Mouse (Mus musculus): ENCODE measurements around the gene Gm10229. TPM values are rescaled to one million over a fixed set of nuclear protein-coding genes. Genes with fewer than 3 reads are reported as not detected.
"Not testable (repeated sequence)": the region's sequence is repeated elsewhere in the genome, so short reads cannot be mapped to it uniquely, and the experiment has no call there.

Gene Gm10229
- polyA plus RNA-seq (2012; rRNA removed): not detected in 2 replicates
- not detected in 2 replicates for polyA plus RNA-seq (2014; fragmentation: Nextera tagmentation; extraction: Ambion mirVana)

DNA sequence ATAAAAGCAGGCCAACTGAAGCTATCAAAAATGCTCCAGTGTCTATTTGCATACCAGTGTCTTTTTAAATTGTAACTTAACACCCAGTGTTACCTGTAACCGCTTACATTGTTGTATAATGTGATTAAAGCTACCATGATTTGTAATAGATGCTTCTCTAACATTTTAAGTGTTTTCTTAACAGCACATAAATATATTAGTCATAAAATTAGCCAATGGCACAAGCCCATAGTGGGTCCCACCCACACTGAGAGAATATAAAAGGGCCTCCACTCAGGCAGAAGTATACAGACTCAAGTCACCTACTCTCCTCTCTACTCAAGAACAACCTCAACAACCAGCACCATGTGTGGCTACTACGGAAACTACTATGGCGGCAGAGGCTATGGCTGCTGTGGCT, at the start of gene Gm10229:
TSS of gene Gm10229 (plus strand) at position 301 of the 400 bp plus-strand sequence.
- H3K4me1 ChIP-seq (ENCODE audit: control insufficient read depth, insufficient read depth, low read length); H3K27ac ChIP-seq (replicated peaks; ENCODE audit: low read depth, low read length); H3K36me3 ChIP-seq (ENCODE audit: control insufficient read depth, insufficient read depth, low read length); H3K27me3 ChIP-seq (ENCODE audit: control insufficient read depth, insufficient read depth, low read length); H3K4me3 ChIP-seq (replicated peaks; ENCODE audit: low read length); DNase-seq (ENCODE audit: low spot score); H3K9ac ChIP-seq (ENCODE audit: low read depth, low read length, severe bottlenecking); H3K4me2 ChIP-seq (replicated peaks; ENCODE audit: low read depth, low read length, severe bottlenecking); ATAC-seq (ENCODE audit: low FRiP score, low read depth); H3K9me3 ChIP-seq (ENCODE audit: control insufficient read depth, low read length): not testable (repeated sequence)
- WGBS: 78% methylated on average over 1 of the region's 3 CpGs

DNA sequence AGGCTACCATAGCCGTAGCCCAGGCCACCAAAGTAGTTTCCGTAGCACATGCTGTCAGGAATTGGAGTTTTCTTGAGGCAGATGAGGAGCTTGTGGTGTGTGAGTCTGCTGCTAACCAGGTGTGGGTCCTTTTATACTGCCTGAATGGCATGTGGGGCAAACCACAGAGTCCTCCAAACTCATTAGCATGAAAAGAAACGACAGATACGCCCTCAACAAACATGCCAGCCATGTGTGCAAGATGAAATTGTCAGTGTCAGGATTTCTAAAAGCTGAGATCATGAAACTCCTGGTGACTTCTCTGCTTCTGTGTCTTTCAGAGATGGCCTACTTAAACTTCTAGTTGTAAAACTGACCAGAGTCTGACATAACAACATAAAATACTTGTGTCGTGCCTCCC, 4.4 kb upstream of the Gm10229 start, which contains the start of gene Krtap22-2:
TSS of gene Krtap22-2 (minus strand) at position 101 of the 400 bp plus-strand sequence.
- no peak for TF ChIP-seq POLR2A (IDR thresholded peaks at IDR 0.05; ENCODE audit: borderline replicate concordance, extremely low read depth, insufficient read depth, insufficient read length)
- Histone ChIP-seq H3K4me1 (ENCODE audit: control insufficient read depth, insufficient read depth, low read length) (no peaks in the 10 kb centered on the region), H3K4me3 (replicated peaks; ENCODE audit: low read length) (no peak within 1 kb of the TSS), H3K27me3 (ENCODE audit: control insufficient read depth, insufficient read depth, low read length) (no peaks in the 10 kb centered on the region), H3K27ac (replicated peaks; ENCODE audit: low read depth, low read length) (no peak within 1 kb of the TSS), H3K4me2 (replicated peaks; ENCODE audit: low read depth, low read length, severe bottlenecking) (no peak within 1 kb of the TSS), H3K9ac (ENCODE audit: low read depth, low read length, severe bottlenecking) (no peak within 1 kb of the TSS), H3K9me3 (ENCODE audit: control insufficient read depth, low read length) (no peaks in the 10 kb centered on the region), H3K36me3 (ENCODE audit: control insufficient read depth, insufficient read depth, low read length) (no peaks in the 10 kb centered on the region)
- ATAC-seq (ENCODE audit: low FRiP score, low read depth): no peak
- 78% methylated on average over 5 of the region's 5 CpGs for WGBS
- DNase-seq (ENCODE audit: low spot score): no peak

DNA sequence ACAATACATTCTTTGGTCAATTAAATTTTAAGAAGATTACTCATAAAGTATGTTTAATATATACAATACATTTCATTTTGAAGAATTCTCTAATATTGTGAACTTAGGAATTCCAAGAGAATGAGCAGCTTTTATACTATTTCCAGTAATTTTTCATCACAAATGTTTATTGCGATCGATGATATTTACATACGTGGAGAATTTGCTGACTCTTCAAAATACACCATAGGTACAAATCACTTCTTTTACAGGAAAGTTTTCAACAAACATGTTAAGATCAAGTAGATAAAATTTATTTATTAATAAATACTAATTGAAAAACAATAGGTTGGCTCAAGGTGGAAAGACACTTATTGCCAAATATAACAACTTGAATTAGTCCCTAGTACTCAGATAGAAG, 1.1 kb upstream of the Gm10229 start:
- Histone ChIP-seq H3K36me3 (ENCODE audit: control insufficient read depth, insufficient read depth, low read length) (no peaks in the 10 kb centered on the region), H3K9ac (ENCODE audit: low read depth, low read length, severe bottlenecking) (no peak overlapping the region), H3K4me1 (ENCODE audit: control insufficient read depth, insufficient read depth, low read length) (no peaks in the 10 kb centered on the region), H3K27ac (replicated peaks; ENCODE audit: low read depth, low read length) (no peak overlapping the region), H3K27me3 (ENCODE audit: control insufficient read depth, insufficient read depth, low read length) (no peaks in the 10 kb centered on the region), H3K9me3 (ENCODE audit: control insufficient read depth, low read length) (no peaks in the 10 kb centered on the region), H3K4me2 (replicated peaks; ENCODE audit: low read depth, low read length, severe bottlenecking) (no peak overlapping the region), H3K4me3 (replicated peaks; ENCODE audit: low read length) (no peak overlapping the region)
- ATAC-seq (ENCODE audit: low FRiP score, low read depth): no peak
- no peak for TF ChIP-seq POLR2A (IDR thresholded peaks at IDR 0.05; ENCODE audit: borderline replicate concordance, extremely low read depth, insufficient read depth, insufficient read length)
- no peak for DNase-seq (ENCODE audit: low spot score)
- 95% methylated on average over 3 of the region's 3 CpGs for WGBS

DNA sequence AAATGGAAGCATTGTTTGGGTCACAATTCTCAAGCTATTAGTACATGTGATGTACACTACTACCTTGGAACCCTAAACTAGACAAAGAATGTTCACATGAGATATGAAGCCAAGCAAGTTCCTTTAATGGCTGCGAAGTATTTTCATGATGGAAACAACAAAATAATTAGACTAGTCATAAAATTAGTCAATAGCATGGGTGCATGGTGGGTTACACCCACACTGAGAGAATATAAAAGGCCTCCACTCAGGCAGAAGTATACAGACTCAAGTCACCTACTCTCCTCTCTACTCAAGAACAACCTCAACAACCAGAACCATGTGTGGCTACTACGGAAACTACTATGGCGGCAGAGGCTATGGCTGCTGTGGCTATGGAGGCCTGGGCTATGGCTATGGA, 16.3 kb downstream of the Gm10229 start, which contains the start of gene Krtap6-1:
TSS of gene Krtap6-1 (plus strand) at position 301 of the 400 bp plus-strand sequence.
- not testable (repeated sequence) for H3K4me1 ChIP-seq (ENCODE audit: control insufficient read depth, insufficient read depth, low read length); H3K9me3 ChIP-seq (ENCODE audit: control insufficient read depth, low read length); H3K4me2 ChIP-seq (replicated peaks; ENCODE audit: low read depth, low read length, severe bottlenecking); H3K27ac ChIP-seq (replicated peaks; ENCODE audit: low read depth, low read length); H3K27me3 ChIP-seq (ENCODE audit: control insufficient read depth, insufficient read depth, low read length); H3K4me3 ChIP-seq (replicated peaks; ENCODE audit: low read length); DNase-seq (ENCODE audit: low spot score); H3K9ac ChIP-seq (ENCODE audit: low read depth, low read length, severe bottlenecking); ATAC-seq (ENCODE audit: low FRiP score, low read depth); H3K36me3 ChIP-seq (ENCODE audit: control insufficient read depth, insufficient read depth, low read length)
- WGBS: 91% methylated on average over 3 of the region's 3 CpGs

DNA sequence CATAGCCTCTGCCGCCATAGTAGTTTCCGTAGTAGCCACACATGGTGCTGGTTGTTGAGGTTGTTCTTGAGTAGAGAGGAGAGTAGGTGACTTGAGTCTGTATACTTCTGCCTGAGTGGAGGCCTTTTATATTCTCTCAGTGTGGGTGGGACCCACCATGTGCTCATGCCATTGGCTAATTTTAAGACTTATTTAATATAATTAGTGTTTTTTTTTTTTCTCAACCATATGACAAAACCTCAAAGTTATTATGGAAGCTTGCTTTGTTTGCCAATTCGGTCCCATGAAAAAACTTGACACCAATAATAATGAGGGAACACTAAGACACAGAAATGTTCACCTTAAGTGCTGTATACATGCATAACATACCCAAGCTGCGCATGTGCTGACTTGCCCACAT, 26.3 kb downstream of the Gm10229 start, which contains the start of gene Gm10228:
TSS of gene Gm10228 (minus strand) at position 101 of the 400 bp plus-strand sequence.
- H3K27me3 ChIP-seq (ENCODE audit: control insufficient read depth, insufficient read depth, low read length); H3K9me3 ChIP-seq (ENCODE audit: control insufficient read depth, low read length); DNase-seq (ENCODE audit: low spot score); H3K27ac ChIP-seq (replicated peaks; ENCODE audit: low read depth, low read length); H3K4me1 ChIP-seq (ENCODE audit: control insufficient read depth, insufficient read depth, low read length); ATAC-seq (ENCODE audit: low FRiP score, low read depth); H3K9ac ChIP-seq (ENCODE audit: low read depth, low read length, severe bottlenecking); H3K4me2 ChIP-seq (replicated peaks; ENCODE audit: low read depth, low read length, severe bottlenecking); H3K4me3 ChIP-seq (replicated peaks; ENCODE audit: low read length); H3K36me3 ChIP-seq (ENCODE audit: control insufficient read depth, insufficient read depth, low read length): not testable (repeated sequence)
- 87% methylated on average over 2 of the region's 4 CpGs for WGBS

DNA sequence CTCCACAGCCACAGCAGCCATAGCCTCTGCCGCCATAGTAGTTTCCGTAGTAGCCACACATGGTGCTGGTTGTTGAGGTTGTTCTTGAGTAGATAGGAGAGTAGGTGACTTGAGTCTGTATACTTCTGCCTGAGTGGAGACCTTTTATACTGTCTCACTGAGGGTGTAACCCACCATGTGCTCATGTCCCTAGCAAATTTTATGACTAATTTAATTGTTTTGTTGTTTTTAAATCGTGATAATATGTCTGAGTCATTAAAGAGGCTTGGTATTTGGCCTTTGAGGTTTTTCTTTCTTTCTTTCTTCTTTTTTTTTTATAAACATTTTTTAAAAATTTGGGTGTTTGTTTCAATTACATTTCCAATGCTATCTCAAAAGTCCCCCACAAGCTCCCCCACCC, 32.7 kb downstream of the Gm10229 start, which contains the start of gene Krtap6-5:
TSS of gene Krtap6-5 (minus strand) at position 101 of the 400 bp plus-strand sequence.
- ATAC-seq (ENCODE audit: low FRiP score, low read depth) (no peak), DNase-seq (ENCODE audit: low spot score) (no peak)
- H3K4me2 ChIP-seq (replicated peaks; ENCODE audit: low read depth, low read length, severe bottlenecking): no peak within 1 kb of the TSS
- 80% methylated on average over 3 of the region's 3 CpGs for WGBS
- no peak within 1 kb of the TSS for H3K4me3 ChIP-seq (replicated peaks; ENCODE audit: low read length)
- H3K9ac ChIP-seq (ENCODE audit: low read depth, low read length, severe bottlenecking): no peak within 1 kb of the TSS
- H3K4me1 ChIP-seq (ENCODE audit: control insufficient read depth, insufficient read depth, low read length): no peaks in the 10 kb centered on the region
- no peaks in the 10 kb centered on the region for H3K36me3 ChIP-seq (ENCODE audit: control insufficient read depth, insufficient read depth, low read length)
- H3K27ac ChIP-seq (replicated peaks; ENCODE audit: low read depth, low read length): no peak within 1 kb of the TSS
- H3K27me3 ChIP-seq (ENCODE audit: control insufficient read depth, insufficient read depth, low read length): no peaks in the 10 kb centered on the region
- H3K9me3 ChIP-seq (ENCODE audit: control insufficient read depth, low read length): no peaks in the 10 kb centered on the region
- no peak for TF ChIP-seq POLR2A (IDR thresholded peaks at IDR 0.05; ENCODE audit: borderline replicate concordance, extremely low read depth, insufficient read depth, insufficient read length)

DNA sequence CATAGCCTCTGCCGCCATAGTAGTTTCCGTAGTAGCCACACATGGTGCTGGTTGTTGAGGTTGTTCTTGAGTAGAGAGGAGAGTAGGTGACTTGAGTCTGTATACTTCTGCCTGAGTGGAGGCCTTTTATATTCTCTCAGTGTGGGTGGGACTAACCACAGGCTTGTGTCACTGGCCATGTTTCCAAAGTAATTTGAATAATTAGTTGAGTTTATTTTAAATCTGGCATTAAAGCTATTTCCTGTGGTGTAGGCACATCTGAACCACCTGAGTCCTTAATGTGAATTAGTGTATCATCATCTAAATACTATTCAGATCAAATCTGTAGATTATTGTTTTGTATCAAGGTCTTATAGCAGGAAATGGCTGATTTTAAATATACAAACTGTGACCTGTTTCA, 48.8 kb downstream of the Gm10229 start, which contains the start of gene 1110025L11Rik:
TSS of gene 1110025L11Rik (minus strand) at position 101 of the 400 bp plus-strand sequence.
- no CpG with 5 or more reads among the region's 2 CpGs for WGBS
- H3K36me3 ChIP-seq (ENCODE audit: control insufficient read depth, insufficient read depth, low read length); H3K4me3 ChIP-seq (replicated peaks; ENCODE audit: low read length); ATAC-seq (ENCODE audit: low FRiP score, low read depth); H3K27me3 ChIP-seq (ENCODE audit: control insufficient read depth, insufficient read depth, low read length); H3K4me1 ChIP-seq (ENCODE audit: control insufficient read depth, insufficient read depth, low read length); H3K9ac ChIP-seq (ENCODE audit: low read depth, low read length, severe bottlenecking); DNase-seq (ENCODE audit: low spot score); H3K4me2 ChIP-seq (replicated peaks; ENCODE audit: low read depth, low read length, severe bottlenecking); H3K27ac ChIP-seq (replicated peaks; ENCODE audit: low read depth, low read length); H3K9me3 ChIP-seq (ENCODE audit: control insufficient read depth, low read length): not testable (repeated sequence)

Data from limb, embryonic 14.5 days (tissue).